Mouse (Mus musculus) kidney, postnatal 10 days (tissue): ENCODE measurements around the gene Nudt2.

Experiments
- DNase-seq: peaks from one replicate; pipeline ENCODE4 v3.0.0; 2021; ENCODE audit warnings: mixed read lengths

Gene Nudt2

DNA sequence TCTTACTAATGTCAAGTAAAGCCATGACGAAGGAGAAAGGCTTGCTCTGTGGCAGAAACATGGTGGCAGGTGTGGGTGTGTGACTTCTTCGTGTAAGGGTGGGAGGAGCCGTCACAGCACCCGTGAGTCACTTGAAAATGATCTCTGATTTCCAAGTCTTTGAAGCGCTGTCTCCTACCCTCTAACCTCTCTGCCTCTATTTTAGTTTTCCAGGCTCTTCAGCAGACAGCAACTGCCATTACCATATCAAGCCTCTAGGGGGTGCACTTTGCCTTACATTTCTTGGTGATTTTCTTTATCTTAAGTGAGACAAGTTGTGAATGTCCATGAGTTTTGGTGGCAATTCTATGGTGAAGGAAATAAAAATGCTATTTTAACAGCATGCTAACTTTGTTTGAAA is 57.8 kb downstream of the Nudt2 start:
- DNase-seq = peak; percentile 70

DNA sequence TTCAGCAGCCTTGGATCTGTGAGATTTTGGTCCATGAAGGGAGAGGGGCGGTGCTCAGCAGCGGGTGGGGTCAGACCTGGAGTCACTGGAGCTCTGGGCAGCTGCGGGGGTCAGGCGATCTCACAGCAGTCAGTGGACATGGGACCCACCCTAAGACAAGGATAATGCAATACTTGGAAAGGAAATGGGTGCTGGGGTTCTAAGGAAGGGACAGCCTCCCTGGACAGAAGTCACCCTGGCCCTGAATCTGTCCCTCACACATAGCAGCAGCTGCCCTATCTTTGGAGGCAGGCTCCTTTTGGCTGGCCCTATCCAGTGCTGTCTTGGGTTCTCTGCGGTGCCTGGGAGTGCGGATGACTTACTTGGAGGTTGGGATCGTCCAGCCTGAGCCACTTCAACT is 58.9 kb downstream of the Nudt2 start:
- DNase-seq = no peak

DNA sequence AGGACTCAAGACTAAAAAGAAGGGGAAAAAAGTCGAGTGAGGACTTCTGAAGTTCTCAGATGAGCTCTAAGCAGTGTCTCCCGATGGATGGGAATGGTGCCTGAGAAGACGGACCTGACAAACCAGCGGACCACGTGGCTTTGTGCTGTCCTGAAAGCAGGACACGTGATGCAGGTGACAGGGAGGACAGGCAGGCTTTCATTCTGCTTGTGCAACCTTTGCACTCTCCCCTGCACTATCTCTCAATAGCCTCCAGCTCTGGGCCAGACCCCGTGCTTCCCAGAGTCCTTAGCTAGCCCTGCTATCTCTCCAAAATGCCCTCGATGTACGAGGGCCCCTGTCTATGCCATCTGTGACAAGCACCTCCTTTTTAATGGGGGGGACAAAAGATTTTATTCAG is 59.9 kb downstream of the Nudt2 start:
- DNase-seq = no peak

DNA sequence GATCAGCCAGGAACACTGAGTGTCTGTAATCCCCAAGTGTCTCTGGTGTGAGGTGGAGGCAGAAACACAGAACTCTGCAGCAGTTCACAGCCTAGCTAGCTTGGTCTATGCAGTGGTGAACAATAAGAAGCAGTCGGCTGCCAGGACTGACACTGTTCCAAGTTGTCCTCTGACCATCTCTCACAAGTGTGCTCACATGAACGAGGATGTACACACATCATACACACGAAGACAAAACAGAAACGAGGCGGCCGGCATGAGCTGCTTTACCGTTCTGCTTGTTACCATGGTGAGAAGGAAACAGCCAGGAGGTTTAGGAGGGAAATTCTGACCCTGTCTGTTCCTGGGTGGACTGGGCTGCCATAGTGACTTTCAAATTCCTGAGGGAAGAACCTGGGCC is 61.6 kb downstream of the Nudt2 start:
- no peak for DNase-seq

DNA sequence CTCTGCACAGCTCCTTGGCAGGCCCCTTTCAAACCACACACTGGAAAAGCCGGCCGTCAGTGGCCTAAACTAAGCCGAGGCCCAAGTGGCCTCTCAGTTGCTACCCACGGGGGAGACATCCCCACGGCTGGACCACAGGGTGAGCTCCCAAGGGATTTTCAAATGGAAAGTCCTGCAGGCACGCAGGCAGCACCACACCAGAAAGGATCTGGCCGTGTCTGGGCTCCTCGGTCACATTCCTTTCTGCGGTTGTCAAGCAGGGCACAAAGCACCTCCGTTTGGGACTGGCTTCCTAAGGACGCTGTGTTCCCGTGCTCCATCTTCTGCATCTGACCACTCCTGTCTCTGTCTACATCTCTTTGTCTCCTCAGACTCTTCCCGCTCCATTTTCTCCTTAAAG is 62.1 kb downstream of the Nudt2 start:
- no peak for DNase-seq

DNA sequence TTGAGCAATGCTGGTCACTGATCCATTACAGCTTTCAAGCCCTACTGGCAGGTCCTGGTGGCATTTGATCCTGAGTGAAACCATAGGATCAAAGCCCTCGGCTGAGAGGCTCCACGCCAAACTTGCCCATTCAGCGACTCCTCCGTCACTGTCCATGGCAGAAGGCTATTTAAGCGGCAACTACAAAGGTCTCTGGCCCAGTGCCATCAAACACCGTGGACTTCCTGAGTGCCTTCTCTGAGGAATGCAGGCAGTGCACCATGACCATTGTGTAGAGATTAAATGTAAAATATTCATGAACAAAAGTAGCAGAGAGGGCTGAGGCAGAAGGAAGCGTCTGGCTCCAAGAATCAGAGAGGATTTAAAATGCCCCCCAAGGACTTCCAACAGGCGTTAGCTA is 63.0 kb downstream of the Nudt2 start:
- peak; percentile 86 for DNase-seq
